Mouse (Mus musculus): ENCODE data around the gene Man1a.

- TF ChIP-seq POLR2AphosphoS2 (IDR thresholded peaks at IDR 0.05; ENCODE audit: insufficient read length, low read depth) (no peak), POLR2A (IDR thresholded peaks at IDR 0.05; ENCODE audit: insufficient read length, low read depth) (no peak), MAX (IDR thresholded peaks at IDR 0.05; ENCODE audit: low read depth) (no peak)
Measured at GRCm38 (mm10) chr10:54038180-54038579, 38.2 kb downstream of the Man1a start.
